Mouse (Mus musculus): ENCODE data around the gene Homer1. TPM values are rescaled to one million over a fixed set of nuclear protein-coding genes. Genes with fewer than 3 reads are reported as not detected.

Homer1 gene
- polyA plus RNA-seq, 1 experiment from 2014 or later = 13.9 TPM

Other genes with a start within 250 kb of the Homer1 start
- 0.19 and 0.20 TPM in 2 replicates for gene Cmya5, start 154.9 kb upstream of the Homer1 start, polyA plus RNA-seq (2015; fragmentation: Nextera tagmentation; extraction: Ambion mirVana)
- gene Tent2, start 107.2 kb upstream of the Homer1 start, polyA plus RNA-seq (2015; fragmentation: Nextera tagmentation; extraction: Ambion mirVana) = 36.4 and 43.3 TPM in 2 replicates
- gene Jmy, start 200.2 kb downstream of the Homer1 start, polyA plus RNA-seq (2015; fragmentation: Nextera tagmentation; extraction: Ambion mirVana) = 6.6 and 7.6 TPM in 2 replicates